Mouse (Mus musculus): ENCODE measurements around the gene Tomm70a.

DNA sequence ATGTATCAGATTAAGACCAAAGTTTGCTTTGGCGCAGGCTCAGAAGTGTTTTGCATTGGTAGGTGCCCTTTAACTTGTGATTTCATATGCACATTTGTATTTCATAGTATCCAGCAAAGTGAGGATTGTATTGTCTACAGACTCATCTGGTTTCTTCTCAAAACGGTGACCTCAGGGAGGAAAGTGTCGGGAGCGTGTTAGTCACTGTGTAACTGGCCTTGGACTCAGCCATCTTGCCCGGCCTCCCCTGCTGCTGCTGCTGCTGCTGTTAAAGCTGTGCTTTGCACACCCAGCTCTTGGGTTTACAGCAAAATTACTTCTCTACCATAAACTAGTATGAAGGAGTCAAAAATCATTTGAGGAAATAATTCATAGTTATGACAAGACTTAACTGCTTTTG is 23.2 kb downstream of the Tomm70a start:
- TF ChIP-seq CTCF (conservative IDR thresholded peaks at IDR 0.05; ENCODE audit: low read length) = no peak
- no peak for TF ChIP-seq NANOG (IDR thresholded peaks at IDR 0.05; ENCODE audit: borderline replicate concordance, low read length)
- no peak for TF ChIP-seq POU5F1 (IDR thresholded peaks at IDR 0.05; ENCODE audit: borderline replicate concordance, low read length)

All from E14TG2a.4 (cell line).